Mouse (Mus musculus): ENCODE measurements around the gene Zc3hav1l. TPM values are rescaled to one million over a fixed set of nuclear protein-coding genes. Genes with fewer than 3 reads are reported as not detected.

The Zc3hav1l gene
- total RNA-seq, 2 experiments from 2014 or later = 1.1 to 1.3 TPM

Other genes starting within 250 kb of the Zc3hav1l start
- gene Tmem213, start 190.0 kb downstream of the Zc3hav1l start, total RNA-seq (2021) = not detected
- gene Atp6v0a4, start 174.7 kb downstream of the Zc3hav1l start, total RNA-seq (2021) = 1 to 10 TPM in 1 of 2 experiments, under 1 TPM in 1; 0.72 to 1.4 TPM
- gene D630045J12Rik, start 45.2 kb downstream of the Zc3hav1l start, total RNA-seq (2021) = 1 to 10 TPM; 1.6 TPM
- gene Zc3hav1, start 55.3 kb upstream of the Zc3hav1l start, total RNA-seq (2021) = 10 to 100 TPM; 16.2 to 18.9 TPM
- 1 to 10 TPM; 1.7 to 2.4 TPM for gene Ttc26, start 82.2 kb upstream of the Zc3hav1l start, total RNA-seq (2021)
- 10 to 100 TPM; 16.9 to 21.3 TPM for gene Ubn2, start 134.7 kb upstream of the Zc3hav1l start, total RNA-seq (2021)
- gene Fmc1, start 234.2 kb upstream of the Zc3hav1l start, total RNA-seq (2021) = 100 to 1,000 TPM; 237 to 257 TPM